Mouse (Mus musculus) neural tube, embryonic 14.5 days (tissue): ENCODE measurements at regions not wholly inside any gene's neighbourhood (a gene's known extent, or its start where the extent isn't known, plus 50 kb on each side); places are given as distances from the start of the nearest gene placed in this dataset.

Source experiments
- ATAC-seq: fragments of 200-750 bp; cut with Nextera tagmentation; 2 replicates; pipeline ENCODE4 v1.8.0; 2017; ENCODE audit warnings: low read depth, mild to moderate bottlenecking, moderate TSS enrichment, moderate library complexity
- H3K27ac ChIP-seq: fragments of 300-500 bp; sonication (generic); 2 replicates; pipeline ENCODE4 v1.5.1; 2014; ENCODE audit warnings: low read depth, mild to moderate bottlenecking, control low read depth, low read length, moderate library complexity, mixed read lengths
- H3K27me3 ChIP-seq: fragments of 300-500 bp; sonication (generic); 2 replicates; pipeline ENCODE4 v1.6.1; 2014; ENCODE audit warnings: low read length; ENCODE audit not compliant: control insufficient read depth, insufficient read depth
- H3K36me3 ChIP-seq: fragments of 300-500 bp; sonication (generic); 2 replicates; pipeline ENCODE4 v1.6.1; 2014; ENCODE audit warnings: low read length, mixed read lengths; ENCODE audit not compliant: control insufficient read depth, insufficient read depth
- H3K4me1 ChIP-seq: fragments of 300-500 bp; sonication (generic); 2 replicates; pipeline ENCODE4 v1.6.1; 2014; ENCODE audit warnings: low read length; ENCODE audit not compliant: control insufficient read depth, insufficient read depth
- H3K4me2 ChIP-seq: fragments of 300-500 bp; sonication (generic); 2 replicates; pipeline ENCODE4 v1.6.1; 2014; ENCODE audit warnings: mild to moderate bottlenecking, low read depth, low read length, control low read depth
- H3K4me3 ChIP-seq: fragments of 300-500 bp; sonication (generic); 2 replicates; pipeline ENCODE4 v1.5.1; 2014; ENCODE audit warnings: low read depth, low read length, control low read depth, mixed read lengths
- H3K9ac ChIP-seq: fragments of 300-500 bp; sonication (generic); replicated peaks from 2 replicates; pipeline ENCODE4 v1.6.1; 2014; ENCODE audit warnings: low read depth, mild to moderate bottlenecking, control low read depth, low read length, mixed read lengths
- H3K9me3 ChIP-seq: fragments of 300-500 bp; sonication (generic); 2 replicates; pipeline ENCODE4 v1.6.1; 2016; ENCODE audit warnings: low read length; ENCODE audit not compliant: control insufficient read depth
- WGBS: fragments of 180-500 bp; shearing (Covaris S2); extraction: QIAGEN DNeasy Blood & Tissue Kit; methylation state at CpG from one replicate; pipeline ENCODE4 v1.1.7; 2014; 5-methylcytosine and 5-hydroxymethylcytosine counted together

DNA sequence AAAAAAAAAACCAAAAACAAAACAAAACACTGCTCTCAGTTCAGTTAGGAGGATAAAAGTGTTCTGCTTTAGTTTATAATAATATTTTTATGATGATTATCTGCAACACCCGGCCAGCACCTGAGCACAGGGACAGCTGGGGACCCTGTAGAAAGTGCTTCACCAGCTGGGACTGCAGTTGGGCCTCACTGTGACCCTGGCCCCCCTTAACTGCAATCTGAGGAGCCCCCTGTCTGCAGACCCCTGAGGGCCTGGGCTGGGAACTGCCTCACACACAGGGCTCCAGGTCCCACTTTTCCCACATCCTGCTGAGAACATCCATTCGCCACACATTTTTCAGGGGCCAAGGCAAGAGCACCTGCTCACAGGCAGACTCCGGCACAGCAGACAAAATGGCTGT, 437.6 kb downstream of the Rps24 start:
- Histone ChIP-seq H3K27me3 (no peaks in the 10 kb centered on the region), H3K4me2 (no peak overlapping the region), H3K27ac (no peak overlapping the region), H3K9ac (no peak overlapping the region), H3K4me3 (no peak overlapping the region), H3K9me3 (no peaks in the 10 kb centered on the region), H3K36me3 (no peaks in the 10 kb centered on the region), H3K4me1 (peaks cover 9% of the 10 kb centered on the region; the same call in 1 of the 2 replicates)
- ATAC-seq, result no peak
- 48% methylated on average over 3 of the region's 3 CpGs for WGBS

DNA sequence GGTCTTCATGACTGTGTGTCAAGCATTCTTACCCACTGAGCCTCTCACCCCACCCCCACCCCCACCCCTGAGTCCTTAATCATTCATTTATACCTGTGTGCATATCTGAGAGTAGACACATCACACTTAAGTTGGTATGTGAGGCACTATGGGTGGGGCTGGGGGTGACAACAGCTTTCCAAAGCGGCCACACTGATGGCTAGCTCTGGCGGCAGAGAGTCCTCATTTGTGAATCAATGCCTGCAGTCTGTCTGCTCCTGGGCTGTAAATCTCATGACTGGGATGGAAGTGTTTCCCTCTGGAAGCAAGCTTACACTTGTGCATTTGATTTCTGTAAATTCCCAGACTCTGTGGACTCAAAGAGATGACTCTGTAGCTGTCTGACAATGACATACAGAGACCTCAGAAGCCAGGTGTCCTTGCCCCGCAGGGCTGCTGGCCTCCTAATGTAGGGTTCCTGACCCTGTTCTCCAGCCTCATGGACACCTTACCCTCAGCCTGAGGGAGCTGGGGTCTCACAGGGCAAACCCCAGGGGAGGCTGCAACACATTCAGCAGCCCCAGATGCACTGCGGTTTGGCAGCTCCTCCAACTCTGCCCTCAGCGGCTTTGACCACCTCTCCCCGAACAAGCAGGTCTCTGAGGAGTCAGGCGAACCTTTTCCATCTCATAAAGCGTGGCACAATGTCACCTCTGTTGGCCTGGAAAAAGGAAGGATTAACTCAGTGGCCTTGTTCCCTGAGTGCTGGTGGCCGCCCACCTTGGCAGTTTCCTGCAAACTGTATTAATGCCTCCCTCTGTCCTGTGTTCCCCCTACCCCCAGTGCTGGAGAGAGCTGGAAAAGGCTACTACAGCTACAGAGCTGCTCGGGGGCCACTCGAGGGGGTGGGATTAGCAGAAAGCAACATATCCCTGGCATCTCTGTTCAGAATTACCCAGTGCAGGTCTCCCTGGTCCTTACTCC, 439.4 kb downstream of the Rps24 start:
- H3K27ac ChIP-seq, result peak overlapping the region; percentile 40; the same call in 1 of the 2 replicates
- ATAC-seq, result no peak
- 31% methylated on average over 11 of the region's 11 CpGs for WGBS

DNA sequence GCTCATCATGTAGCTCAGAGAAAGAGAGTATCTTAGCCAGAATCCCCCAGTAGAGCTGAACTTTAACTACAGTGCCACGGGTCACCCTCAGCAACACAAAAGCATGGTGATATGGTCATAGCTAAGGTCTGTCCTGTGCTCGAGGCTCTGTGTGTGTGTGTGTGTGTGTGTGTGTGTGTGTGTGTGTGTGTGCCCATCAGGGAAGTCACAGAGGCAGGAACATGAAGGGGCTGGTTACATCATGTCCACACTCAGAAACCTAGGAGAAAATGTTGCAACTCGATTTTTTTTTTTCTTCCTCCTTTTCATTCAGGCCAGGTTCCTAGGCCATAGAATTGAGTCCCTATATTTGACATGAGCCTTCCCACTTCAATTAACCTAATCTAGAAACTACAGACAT, 441.8 kb downstream of the Rps24 start:
- H3K36me3 ChIP-seq, result no peaks in the 10 kb centered on the region
- ATAC-seq, result no peak
- no peak overlapping the region for H3K27ac ChIP-seq
- WGBS, result 84% methylated on average over 3 of the region's 3 CpGs
- no peak overlapping the region for H3K4me2 ChIP-seq
- H3K4me3 ChIP-seq, result no peak overlapping the region
- peaks cover 9% of the 10 kb centered on the region; the same call in 1 of the 2 replicates for H3K4me1 ChIP-seq
- H3K9ac ChIP-seq, result no peak overlapping the region
- H3K9me3 ChIP-seq, result no peaks in the 10 kb centered on the region
- no peaks in the 10 kb centered on the region for H3K27me3 ChIP-seq

More for the DNA sequence above, 439.4 kb downstream of the Rps24 start:
- peaks cover 9% of the 10 kb centered on the region; the same call in 1 of the 2 replicates for H3K4me1 ChIP-seq
- H3K9me3 ChIP-seq, result no peaks in the 10 kb centered on the region
- H3K36me3 ChIP-seq, result no peaks in the 10 kb centered on the region
- H3K4me2 ChIP-seq, result no peak overlapping the region
- no peak overlapping the region for H3K4me3 ChIP-seq
- no peaks in the 10 kb centered on the region for H3K27me3 ChIP-seq
- peak overlapping the region; percentile 7; the same call in 1 of the 2 replicates for H3K9ac ChIP-seq

DNA sequence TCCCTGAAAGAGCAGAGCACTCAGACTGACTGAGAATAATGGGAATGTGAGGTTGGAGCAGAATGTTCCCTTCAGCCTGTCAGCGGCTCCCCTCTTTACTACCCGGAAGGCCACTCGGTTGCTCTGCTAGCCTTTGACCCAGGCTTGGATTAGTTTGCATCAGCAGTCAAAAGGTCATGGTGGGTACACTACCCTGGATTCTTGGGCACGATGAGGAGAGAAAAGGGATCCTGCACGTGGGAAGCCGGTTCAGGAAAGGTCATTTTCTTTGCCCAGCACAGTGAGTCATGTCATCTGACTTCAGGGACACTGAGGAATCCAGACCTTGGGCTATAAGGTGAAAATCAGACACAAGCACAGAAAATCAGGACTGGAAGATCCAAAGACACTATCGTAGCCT, 443.3 kb downstream of the Rps24 start:
- WGBS, result 55% methylated on average over 7 of the region's 7 CpGs
- no peaks in the 10 kb centered on the region for H3K36me3 ChIP-seq

DNA sequence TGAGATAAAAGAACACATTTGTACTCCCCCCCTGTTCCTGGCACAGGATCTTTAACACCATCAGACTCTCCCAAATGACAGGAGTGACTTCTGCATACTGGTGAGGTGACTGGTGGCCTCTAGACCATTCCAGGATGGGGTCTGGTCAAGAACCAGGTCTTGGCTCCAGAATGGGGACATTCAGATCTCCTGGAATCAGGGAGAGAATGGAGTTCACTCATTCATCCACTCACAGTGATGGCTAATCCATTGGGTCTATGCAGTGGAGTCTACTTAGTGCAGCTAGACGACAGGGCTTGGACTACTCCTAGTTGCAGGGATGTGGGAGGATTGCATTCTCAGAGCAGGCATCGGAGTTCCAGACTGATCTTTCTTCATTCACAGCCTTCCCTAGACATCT, 451.0 kb downstream of the Rps24 start:
- H3K27ac ChIP-seq, result no peak overlapping the region
- no peaks in the 10 kb centered on the region for H3K27me3 ChIP-seq
- H3K9me3 ChIP-seq, result no peaks in the 10 kb centered on the region
- no peak overlapping the region for H3K4me2 ChIP-seq
- H3K4me3 ChIP-seq, result no peak overlapping the region
- H3K36me3 ChIP-seq, result no peaks in the 10 kb centered on the region
- H3K4me1 ChIP-seq, result peaks cover 2% of the 10 kb centered on the region; the same call in 1 of the 2 replicates
- no peak for ATAC-seq
- WGBS, result 96% methylated on average over 2 of the region's 2 CpGs
- H3K9ac ChIP-seq, result no peak overlapping the region

More for the DNA sequence above, 443.3 kb downstream of the Rps24 start:
- Histone ChIP-seq H3K27me3 (no peaks in the 10 kb centered on the region), H3K4me1 (peaks cover 9% of the 10 kb centered on the region; the same call in 1 of the 2 replicates), H3K27ac (no peak overlapping the region), H3K4me3 (no peak overlapping the region), H3K4me2 (no peak overlapping the region), H3K9me3 (no peaks in the 10 kb centered on the region), H3K9ac (no peak overlapping the region)
- no peak for ATAC-seq

DNA sequence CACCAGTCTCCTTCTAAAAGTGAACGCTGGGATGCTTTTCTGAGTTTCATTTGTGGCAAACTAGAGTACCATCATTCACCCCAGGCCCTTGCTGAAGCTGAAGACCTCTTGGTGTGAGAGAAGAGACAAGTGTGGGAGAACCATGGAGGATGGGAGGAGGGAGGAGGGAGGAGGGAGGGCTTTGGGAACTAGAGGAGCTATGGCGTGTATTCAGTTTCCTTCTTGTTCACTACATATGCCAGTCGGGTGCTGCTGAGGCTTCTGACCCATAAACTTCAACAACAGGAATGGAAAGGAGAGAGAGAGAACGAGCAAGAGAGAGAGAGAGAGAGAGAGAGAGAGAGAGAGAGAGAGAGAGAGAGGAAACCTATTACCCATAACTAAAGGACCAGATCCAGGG, 452.1 kb downstream of the Rps24 start:
- no peak for ATAC-seq
- Histone ChIP-seq H3K27ac (peak overlapping the region; percentile 55; the same call in 1 of the 2 replicates), H3K9me3 (no peaks in the 10 kb centered on the region), H3K4me3 (no peak overlapping the region), H3K27me3 (no peaks in the 10 kb centered on the region), H3K36me3 (no peaks in the 10 kb centered on the region), H3K4me2 (no peak overlapping the region), H3K9ac (no peak overlapping the region), H3K4me1 (peaks cover 2% of the 10 kb centered on the region; the same call in 1 of the 2 replicates)
- WGBS, result 69% methylated on average over 4 of the region's 4 CpGs

DNA sequence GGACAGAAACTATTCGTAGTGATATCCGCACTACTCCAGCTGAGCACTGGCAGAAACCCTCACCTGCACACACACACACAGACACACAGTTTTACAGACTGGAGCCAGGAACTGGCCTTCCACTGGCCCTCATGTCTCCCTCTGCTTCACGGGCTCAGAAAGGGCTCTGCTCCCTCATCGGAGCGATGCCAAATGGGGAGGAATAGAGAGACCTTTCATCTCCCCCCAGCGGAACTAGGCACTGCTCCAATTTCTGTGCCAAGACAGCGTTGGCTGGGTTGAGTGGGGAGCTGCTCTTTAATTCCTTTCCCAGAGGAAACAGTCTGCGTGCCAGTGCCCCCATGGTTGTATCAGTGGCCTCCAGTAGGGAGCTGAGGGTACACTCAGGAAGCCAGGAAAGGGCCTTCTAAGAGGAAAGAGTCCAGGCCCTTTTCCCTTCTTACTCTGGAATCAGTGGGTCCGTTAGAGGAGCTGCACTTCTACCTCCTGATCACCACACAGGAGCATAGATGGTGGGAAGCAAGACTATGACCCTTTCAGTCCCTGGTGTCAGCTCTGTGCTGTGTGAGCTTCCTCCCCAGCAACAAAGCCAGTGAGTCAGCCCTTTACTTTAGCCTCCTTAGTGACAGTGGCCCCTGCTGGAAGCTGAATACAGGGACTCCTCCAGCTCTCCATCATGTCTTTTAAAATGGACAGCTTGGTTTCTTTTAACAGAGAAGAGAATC, 452.7 kb downstream of the Rps24 start:
- Histone ChIP-seq H3K27me3 (no peaks in the 10 kb centered on the region), H3K9me3 (no peaks in the 10 kb centered on the region), H3K36me3 (no peaks in the 10 kb centered on the region), H3K4me3 (no peak overlapping the region), H3K27ac (peak overlapping the region; percentile 55), H3K4me2 (no peak overlapping the region), H3K4me1 (peaks cover 2% of the 10 kb centered on the region; the same call in 1 of the 2 replicates), H3K9ac (no peak overlapping the region)
- WGBS, result 54% methylated on average over 9 of the region's 9 CpGs
- peak; percentile 79 for ATAC-seq

DNA sequence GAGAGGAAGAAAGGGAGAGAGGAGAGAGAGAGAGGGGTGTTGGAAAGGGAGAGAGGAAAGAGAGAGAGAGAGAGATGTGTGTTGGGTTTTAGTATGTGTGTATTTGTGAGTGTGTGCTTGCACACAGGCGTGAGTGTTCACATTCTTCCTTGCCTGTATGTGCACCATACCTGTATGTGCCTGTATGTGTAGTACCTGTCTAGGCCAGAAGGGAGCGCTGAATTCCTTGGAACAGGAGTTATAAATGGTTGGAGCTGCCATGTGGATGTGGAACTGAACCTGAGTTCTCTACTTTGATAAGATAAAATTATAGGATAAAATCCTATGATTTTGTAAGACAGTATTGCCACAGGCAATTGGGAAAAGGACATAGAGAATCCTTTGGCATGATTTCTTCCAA, 458.8 kb downstream of the Rps24 start:
- ATAC-seq, result no peak
- H3K27me3 ChIP-seq, result no peaks in the 10 kb centered on the region
- no peaks in the 10 kb centered on the region for H3K9me3 ChIP-seq
- H3K36me3 ChIP-seq, result no peaks in the 10 kb centered on the region
- WGBS, result 54% methylated on average over 2 of the region's 2 CpGs
- H3K9ac ChIP-seq, result no peak overlapping the region
- no peak overlapping the region for H3K4me2 ChIP-seq
- H3K4me3 ChIP-seq, result no peak overlapping the region
- H3K27ac ChIP-seq, result no peak overlapping the region
- H3K4me1 ChIP-seq, result no peaks in the 10 kb centered on the region

DNA sequence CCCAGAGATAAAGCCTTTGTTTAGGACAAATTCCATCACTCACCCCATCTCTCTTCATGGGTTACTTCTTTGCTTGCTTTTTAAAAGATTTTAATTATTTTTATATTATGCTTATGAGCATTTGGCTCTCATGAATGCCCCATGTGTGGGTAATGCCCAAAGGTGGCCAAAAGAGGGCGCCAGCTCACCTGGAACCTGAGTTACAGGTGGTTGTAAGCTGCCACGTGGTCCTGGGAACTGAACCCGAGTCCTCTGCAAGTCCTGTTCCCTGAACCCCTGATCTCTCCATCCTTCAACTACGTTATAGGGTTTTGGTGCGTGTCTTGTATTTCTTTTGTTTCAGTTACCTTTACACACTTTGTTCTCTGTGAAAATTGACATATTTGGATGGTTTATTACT, 460.2 kb downstream of the Rps24 start:
- H3K9me3 ChIP-seq, result no peaks in the 10 kb centered on the region
- H3K36me3 ChIP-seq, result no peaks in the 10 kb centered on the region
- ATAC-seq, result no peak
- H3K4me2 ChIP-seq, result no peak overlapping the region
- 85% methylated on average over 5 of the region's 5 CpGs for WGBS
- no peaks in the 10 kb centered on the region for H3K4me1 ChIP-seq
- H3K27ac ChIP-seq, result no peak overlapping the region
- H3K4me3 ChIP-seq, result no peak overlapping the region
- H3K27me3 ChIP-seq, result no peaks in the 10 kb centered on the region
- H3K9ac ChIP-seq, result no peak overlapping the region
